Mouse (Mus musculus): Measurements from ENCODE around the gene A730061H03Rik. TPM values are rescaled to one million over a fixed set of nuclear protein-coding genes. Genes with fewer than 3 reads are reported as not detected.

The A730061H03Rik gene
- total RNA-seq, 1 experiment from 2014 or later = not detected

DNA sequence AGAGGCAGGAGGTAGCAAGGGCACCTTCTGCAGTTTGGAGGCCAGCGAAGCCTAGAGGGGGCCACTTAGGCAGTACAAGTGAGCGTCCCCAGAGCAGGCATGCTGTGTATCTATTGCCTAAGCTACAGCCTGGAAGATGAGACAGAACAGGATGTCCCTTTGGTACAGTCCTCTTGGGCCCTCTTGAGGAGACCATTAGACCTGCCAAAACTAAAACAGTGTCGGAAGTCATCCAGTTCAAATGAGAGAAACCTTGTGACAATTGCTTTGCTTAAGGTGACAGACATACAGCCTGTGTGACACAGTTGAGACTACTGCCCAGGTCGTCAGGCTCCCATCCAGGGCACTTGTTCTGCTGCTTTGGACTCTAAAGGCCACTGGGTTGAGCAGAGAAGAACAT lies 40.6 kb downstream of the A730061H03Rik start:
- no peak for ATAC-seq (replicated peaks; ENCODE audit: insufficient number of reproducible peaks, low FRiP score, low TSS enrichment, poor library complexity, severe bottlenecking)

DNA sequence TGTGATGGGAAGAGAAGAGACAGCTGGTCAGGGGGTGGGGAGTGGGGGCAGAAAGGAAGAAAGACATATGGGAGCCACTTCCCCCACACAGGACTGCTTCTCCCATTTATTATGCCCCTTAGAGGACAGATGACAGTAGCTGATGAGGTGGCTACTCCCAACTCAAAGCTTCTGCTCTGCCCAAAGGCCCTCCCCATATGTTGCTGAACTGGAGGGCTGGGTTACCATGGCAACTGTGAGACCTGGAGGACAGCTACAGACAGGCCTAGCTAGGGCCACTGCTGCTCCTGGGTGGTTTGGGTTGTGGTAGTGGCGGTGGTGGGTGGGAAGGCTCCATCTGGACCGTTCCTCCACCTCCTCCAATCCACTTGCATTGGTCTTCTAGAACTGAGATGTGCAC lies 41.3 kb downstream of the A730061H03Rik start:
- ATAC-seq (replicated peaks; ENCODE audit: insufficient number of reproducible peaks, low FRiP score, low TSS enrichment, poor library complexity, severe bottlenecking) = no peak

DNA sequence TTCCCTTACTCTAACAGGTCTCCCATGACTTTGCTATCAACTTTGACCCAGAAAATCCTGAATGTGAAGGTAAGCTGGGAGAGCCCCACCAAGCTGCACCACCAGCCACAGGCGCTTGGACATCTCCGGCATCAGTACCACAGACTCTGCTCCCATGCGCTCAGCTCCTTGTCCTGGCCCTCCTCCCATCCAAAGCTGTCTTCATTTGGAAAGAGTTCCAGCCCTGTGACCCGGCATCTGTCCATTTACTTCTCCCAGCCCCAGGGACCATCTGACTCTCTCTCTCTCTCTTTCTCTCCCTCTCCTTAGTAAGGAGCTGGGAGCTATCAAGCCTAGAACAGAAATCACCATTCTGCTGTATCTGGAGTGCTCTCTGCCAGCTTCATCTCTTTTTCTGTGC lies 44.4 kb downstream of the A730061H03Rik start:
- no peak for ATAC-seq (replicated peaks; ENCODE audit: insufficient number of reproducible peaks, low FRiP score, low TSS enrichment, poor library complexity, severe bottlenecking)

DNA sequence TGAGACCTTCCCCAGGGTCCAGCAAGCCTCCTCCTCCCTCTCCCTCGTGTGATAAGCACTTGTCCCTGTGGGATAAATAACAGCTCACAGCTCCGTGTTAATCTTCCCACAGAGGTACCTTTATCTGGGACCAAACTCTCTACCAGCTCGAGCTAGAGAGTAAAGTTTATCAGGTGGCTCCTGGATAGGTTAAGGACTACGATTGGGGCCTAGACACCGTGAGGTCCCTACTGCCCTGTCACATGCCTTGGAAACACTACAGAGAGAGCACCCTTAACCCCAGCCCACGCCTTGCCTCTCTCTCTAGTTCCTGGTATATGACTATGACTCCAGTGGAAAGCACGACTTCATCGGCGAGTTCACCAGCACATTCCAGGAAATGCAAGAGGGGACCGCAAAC lies 46.3 kb downstream of the A730061H03Rik start:
- ATAC-seq (replicated peaks; ENCODE audit: insufficient number of reproducible peaks, low FRiP score, low TSS enrichment, poor library complexity, severe bottlenecking) = no peak

DNA sequence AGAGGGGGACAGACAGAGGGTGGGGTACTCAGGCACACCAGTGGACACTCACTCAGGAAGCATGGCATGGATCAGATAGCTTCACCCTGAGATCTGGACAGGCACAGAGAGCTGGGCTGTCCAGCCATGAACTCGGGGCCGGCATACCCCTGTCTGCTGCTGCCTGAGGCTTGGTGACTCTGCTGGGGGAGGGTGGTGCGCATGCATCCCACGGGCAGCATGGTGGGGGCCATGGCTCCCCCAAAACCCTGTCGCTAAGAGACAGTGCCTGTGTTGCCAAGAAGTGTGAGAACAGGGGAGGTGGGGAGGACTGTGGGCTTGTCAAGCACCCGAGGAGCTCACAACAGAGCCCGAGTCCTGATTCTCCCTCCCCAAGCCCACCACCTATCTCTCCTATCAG lies 49.2 kb downstream of the A730061H03Rik start:
- no peak for ATAC-seq (replicated peaks; ENCODE audit: insufficient number of reproducible peaks, low FRiP score, low TSS enrichment, poor library complexity, severe bottlenecking)

DNA sequence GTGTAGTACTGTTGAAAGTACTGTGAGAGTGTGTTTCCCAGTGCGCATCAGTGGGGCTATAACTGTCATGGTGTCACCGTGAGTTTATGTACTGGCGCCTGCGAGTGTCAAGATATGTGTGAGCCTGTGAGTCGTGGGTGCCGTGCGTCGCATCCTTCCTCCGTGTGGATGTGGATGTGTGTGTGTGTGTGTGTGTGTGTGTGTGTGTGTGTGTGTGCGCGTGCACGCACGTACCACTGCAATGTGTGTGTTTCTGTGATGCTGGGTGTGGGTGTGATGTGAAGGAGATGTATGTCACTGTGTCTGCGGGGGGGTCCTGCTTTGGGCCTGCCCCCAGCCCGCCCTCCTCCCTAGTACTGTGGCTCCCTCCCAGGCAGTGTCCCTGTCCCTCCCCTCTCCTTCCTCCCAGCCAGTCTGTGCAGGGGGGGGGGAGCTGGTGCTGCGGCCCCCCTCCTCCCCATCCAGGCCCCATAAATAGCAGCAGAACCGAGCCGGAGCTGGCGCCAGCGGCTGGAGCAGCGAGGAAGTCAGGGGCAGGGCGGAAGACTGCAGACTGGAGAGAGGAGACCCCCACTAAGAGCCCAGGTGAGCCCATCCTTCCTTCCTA lies 50.0 kb downstream of the A730061H03Rik start, which contains the start of gene Cpne6:
Gene Cpne6, plus strand, starts transcription at position 321 of the 607 bp plus-strand sequence.
- ATAC-seq (replicated peaks; ENCODE audit: insufficient number of reproducible peaks, low FRiP score, low TSS enrichment, poor library complexity, severe bottlenecking) = no peak

Other genes starting within 250 kb of the A730061H03Rik start
- 29.7 to 79.0 TPM (median 63.6 TPM) in 3 replicates for gene Dhrs4, start 81.6 kb downstream of the A730061H03Rik start, total RNA-seq (2017)
- gene Carmil3, start 69.8 kb downstream of the A730061H03Rik start, total RNA-seq (2017) = not detected in 3 replicates
- gene Cpne6, start 50.0 kb downstream of the A730061H03Rik start, total RNA-seq (2017) = not detected in 3 replicates
- not detected in 3 replicates for gene Nrl, start 35.4 kb downstream of the A730061H03Rik start, total RNA-seq (2017)
- 17.3 to 21.1 TPM (median 18.2 TPM) in 3 replicates for gene Pck2, start 20.1 kb downstream of the A730061H03Rik start, total RNA-seq (2017)
- gene Dcaf11, start 400 bp downstream of the A730061H03Rik start, total RNA-seq (2017) = 70.5 to 154 TPM (median 91.7 TPM) in 3 replicates
- gene Fitm1, start 15.2 kb upstream of the A730061H03Rik start, total RNA-seq (2017) = not detected in 3 replicates
- gene Psme1, start 17.7 kb upstream of the A730061H03Rik start, total RNA-seq (2017) = 318 to 422 TPM (median 336 TPM) in 3 replicates
- gene Emc9, start 24.9 kb upstream of the A730061H03Rik start, total RNA-seq (2017) = 10.5 to 13.0 TPM (median 12.1 TPM) in 3 replicates
- 275 to 334 TPM (median 300 TPM) in 3 replicates for gene Psme2, start 30.7 kb upstream of the A730061H03Rik start, total RNA-seq (2017)
- gene Rnf31, start 31.3 kb upstream of the A730061H03Rik start, total RNA-seq (2017) = 25.1 to 38.5 TPM (median 38.4 TPM) in 3 replicates
- gene Irf9, start 43.2 kb upstream of the A730061H03Rik start, total RNA-seq (2017) = 76.6 to 92.0 TPM (median 77.4 TPM) in 3 replicates
- 3.1 to 4.4 TPM (median 3.4 TPM) in 3 replicates for gene Rec8, start 57.6 kb upstream of the A730061H03Rik start, total RNA-seq (2017)
- gene Ipo4, start 75.6 kb upstream of the A730061H03Rik start, total RNA-seq (2017) = 3.7 to 13.4 TPM (median 11.8 TPM) in 3 replicates
- 1.9 to 2.0 TPM in 2 of 3 replicates, not detected in the other for gene Gm49378, start 77.5 kb upstream of the A730061H03Rik start, total RNA-seq (2017)
- 49.4 to 58.5 TPM (median 55.5 TPM) in 3 replicates for gene Tm9sf1, start 83.4 kb upstream of the A730061H03Rik start, total RNA-seq (2017)
- 0.58 TPM in 1 of 3 replicates, not detected in the others for gene Tssk4, start 89.8 kb upstream of the A730061H03Rik start, total RNA-seq (2017)
- 41.8 to 53.9 TPM (median 42.8 TPM) in 3 replicates for gene Mdp1, start 100.1 kb upstream of the A730061H03Rik start, total RNA-seq (2017)
- gene Gmpr2, start 111.5 kb upstream of the A730061H03Rik start, total RNA-seq (2017) = 24.7 to 33.1 TPM (median 25.6 TPM) in 3 replicates
- 224 to 272 TPM (median 230 TPM) in 3 replicates for gene Nedd8, start 111.7 kb upstream of the A730061H03Rik start, total RNA-seq (2017)
- gene Tinf2, start 121.4 kb upstream of the A730061H03Rik start, total RNA-seq (2017) = 42.6 to 96.3 TPM (median 46.5 TPM) in 3 replicates
- gene Tgm1, start 153.5 kb upstream of the A730061H03Rik start, total RNA-seq (2017) = 0.49 to 4.7 TPM (median 1.5 TPM) in 3 replicates
- 19.8 to 29.6 TPM (median 20.8 TPM) in 3 replicates for gene Rabggta, start 161.9 kb upstream of the A730061H03Rik start, total RNA-seq (2017)
- 23.7 to 32.1 TPM (median 30.6 TPM) in 3 replicates for gene Dhrs1, start 185.3 kb upstream of the A730061H03Rik start, total RNA-seq (2017)
- 11.9 to 15.0 TPM (median 13.8 TPM) in 3 replicates for gene Nop9, start 185.3 kb upstream of the A730061H03Rik start, total RNA-seq (2017)
- 1.0 to 1.3 TPM in 2 of 3 replicates, not detected in the other for gene Cideb, start 198.1 kb upstream of the A730061H03Rik start, total RNA-seq (2017)
- gene Ltb4r2, start 201.0 kb upstream of the A730061H03Rik start, total RNA-seq (2017) = 0.10 to 1.2 TPM (median 0.29 TPM) in 3 replicates
- gene Ltb4r1, start 205.6 kb upstream of the A730061H03Rik start, total RNA-seq (2017) = 14.5 to 27.0 TPM (median 18.8 TPM) in 3 replicates
- gene Adcy4, start 223.7 kb upstream of the A730061H03Rik start, total RNA-seq (2017) = 2.2 to 4.2 TPM (median 2.5 TPM) in 3 replicates
- 18.7 to 37.5 TPM (median 30.9 TPM) in 3 replicates for gene Ripk3, start 228.5 kb upstream of the A730061H03Rik start, total RNA-seq (2017)